Mouse (Mus musculus): ENCODE data around the gene Dnajb3. TPM values are rescaled to one million over a fixed set of nuclear protein-coding genes. Genes with fewer than 3 reads are reported as not detected.
"Not testable (repeated sequence)": the region's sequence is repeated elsewhere in the genome, so short reads cannot be mapped to it uniquely, and the experiment has no call there.

Gene Dnajb3
- polyA plus RNA-seq, 1 experiment from 2014 or later: 13.6 TPM

DNA sequence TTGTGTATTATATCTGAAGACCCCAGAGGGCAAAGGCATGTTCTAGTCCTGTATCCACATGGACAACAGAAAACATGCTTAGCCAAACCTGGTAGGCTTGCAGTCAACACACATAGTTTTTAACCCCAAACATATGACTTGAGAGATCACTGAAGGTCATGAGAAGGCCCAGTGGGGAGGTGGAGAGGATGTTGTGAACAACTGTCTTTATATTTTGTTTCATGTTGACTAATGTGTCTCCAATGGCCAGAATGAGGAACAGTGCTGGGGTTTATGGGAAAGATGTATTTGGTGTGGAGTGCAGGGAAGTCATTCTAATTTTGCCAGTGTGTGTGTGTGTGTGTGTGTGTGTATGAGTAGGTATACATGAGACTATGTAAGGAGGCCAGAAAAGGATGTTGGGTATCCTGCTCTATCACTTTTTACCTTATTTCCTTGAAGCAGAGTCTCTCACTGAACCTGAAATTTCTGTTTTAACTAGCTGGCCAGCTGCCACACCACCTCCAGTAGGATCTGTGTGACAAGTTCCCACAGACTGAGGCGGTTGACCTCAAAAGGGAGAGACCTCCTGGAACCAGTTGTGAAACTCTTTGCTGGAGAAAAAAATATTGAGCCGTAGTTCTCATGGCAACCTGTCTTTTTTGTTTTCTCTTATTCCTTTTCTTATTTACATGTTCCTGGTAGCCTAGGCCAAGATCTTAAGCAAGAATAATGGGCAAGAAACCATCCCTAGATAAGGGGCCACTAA is 18.6 kb upstream of the Dnajb3 start:
- ATAC-seq (replicated peaks; ENCODE audit: low FRiP score, low read depth): no peak
- Histone ChIP-seq H3K9ac (ENCODE audit: low read depth, low read length) (no peak overlapping the region), H3K36me3 (ENCODE audit: insufficient read depth, low read length) (no peaks in the 10 kb centered on the region), H3K4me3 (replicated peaks; ENCODE audit: low read depth, low read length) (no peak overlapping the region), H3K27ac (no peak overlapping the region), H3K4me2 (ENCODE audit: low read length) (no peak overlapping the region), H3K4me1 (replicated peaks; ENCODE audit: insufficient read depth, low read length) (no peaks in the 10 kb centered on the region), H3K9me3 (replicated peaks; ENCODE audit: low read length) (peaks cover 13% of the 10 kb centered on the region; the same call in 1 of the 2 replicates), H3K27me3 (ENCODE audit: insufficient read depth, low read length) (no peaks in the 10 kb centered on the region)
- DNase-seq (ENCODE audit: low spot score): no peak
- WGBS: 68% methylated on average over 2 of the region's 2 CpGs
- no peak for TF ChIP-seq CTCF (IDR thresholded peaks at IDR 0.05; ENCODE audit: low read depth)

DNA sequence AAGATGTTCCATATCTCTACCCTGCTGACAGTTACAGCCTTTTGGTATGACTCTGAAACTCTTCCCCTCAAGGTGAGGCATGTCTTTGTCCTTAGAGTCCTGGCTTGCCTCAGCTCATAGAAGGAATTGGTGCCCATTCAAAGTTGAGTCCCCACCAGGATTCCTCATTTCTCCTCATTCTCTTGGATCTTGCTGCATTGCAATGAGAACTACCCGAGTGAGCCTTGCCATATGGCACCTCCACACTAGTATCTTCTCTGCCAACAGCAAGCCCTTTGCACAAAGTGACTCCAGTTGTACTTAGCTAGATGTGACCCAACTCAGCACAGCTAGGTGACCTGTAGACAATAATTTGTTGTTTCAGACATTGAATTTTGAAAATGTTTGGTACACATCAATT is 18.0 kb upstream of the Dnajb3 start:
- H3K4me3 ChIP-seq (replicated peaks; ENCODE audit: low read depth, low read length): no peak overlapping the region
- no peak overlapping the region for H3K4me2 ChIP-seq (ENCODE audit: low read length)
- ATAC-seq (replicated peaks; ENCODE audit: low FRiP score, low read depth): no peak
- 51% methylated on average over 1 of the region's 1 CpGs for WGBS
- H3K9me3 ChIP-seq (replicated peaks; ENCODE audit: low read length): peaks cover 7% of the 10 kb centered on the region; the same call in 1 of the 2 replicates
- H3K27ac ChIP-seq: no peak overlapping the region
- no peaks in the 10 kb centered on the region for H3K27me3 ChIP-seq (ENCODE audit: insufficient read depth, low read length)
- H3K36me3 ChIP-seq (ENCODE audit: insufficient read depth, low read length): no peaks in the 10 kb centered on the region
- TF ChIP-seq CTCF (IDR thresholded peaks at IDR 0.05; ENCODE audit: low read depth): no peak
- H3K4me1 ChIP-seq (replicated peaks; ENCODE audit: insufficient read depth, low read length): no peaks in the 10 kb centered on the region
- no peak overlapping the region for H3K9ac ChIP-seq (ENCODE audit: low read depth, low read length)
- no peak for DNase-seq (ENCODE audit: low spot score)

DNA sequence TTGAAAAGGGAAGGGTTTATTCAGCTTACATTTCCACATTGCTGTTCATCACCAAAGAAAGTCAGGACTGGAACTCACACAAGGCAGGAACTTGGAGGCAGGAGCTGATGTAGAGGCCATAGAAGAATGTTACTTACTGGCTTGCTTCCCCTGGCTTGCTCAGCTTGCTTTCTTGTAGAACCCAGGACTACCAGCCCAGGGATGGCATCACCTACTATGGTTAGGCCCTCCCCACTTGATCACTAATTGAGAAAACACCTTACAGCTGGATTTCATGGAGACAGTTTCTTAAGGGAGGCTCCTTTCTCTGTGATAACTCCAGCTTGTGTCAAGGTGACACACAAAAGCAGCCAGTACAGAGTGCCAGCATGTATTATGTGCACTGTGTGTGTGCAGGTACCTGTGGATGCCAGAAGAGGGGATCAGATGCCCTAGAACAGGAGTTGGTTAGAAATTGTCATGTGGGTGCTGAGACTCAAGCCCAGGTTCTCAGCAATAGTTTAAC is 17.5 kb upstream of the Dnajb3 start:
- not testable (repeated sequence) for H3K9ac ChIP-seq (ENCODE audit: low read depth, low read length); H3K9me3 ChIP-seq (replicated peaks; ENCODE audit: low read length); H3K36me3 ChIP-seq (ENCODE audit: insufficient read depth, low read length); ATAC-seq (replicated peaks; ENCODE audit: low FRiP score, low read depth); H3K4me1 ChIP-seq (replicated peaks; ENCODE audit: insufficient read depth, low read length); H3K27ac ChIP-seq; H3K27me3 ChIP-seq (ENCODE audit: insufficient read depth, low read length); H3K4me2 ChIP-seq (ENCODE audit: low read length); DNase-seq (ENCODE audit: low spot score); H3K4me3 ChIP-seq (replicated peaks; ENCODE audit: low read depth, low read length)

DNA sequence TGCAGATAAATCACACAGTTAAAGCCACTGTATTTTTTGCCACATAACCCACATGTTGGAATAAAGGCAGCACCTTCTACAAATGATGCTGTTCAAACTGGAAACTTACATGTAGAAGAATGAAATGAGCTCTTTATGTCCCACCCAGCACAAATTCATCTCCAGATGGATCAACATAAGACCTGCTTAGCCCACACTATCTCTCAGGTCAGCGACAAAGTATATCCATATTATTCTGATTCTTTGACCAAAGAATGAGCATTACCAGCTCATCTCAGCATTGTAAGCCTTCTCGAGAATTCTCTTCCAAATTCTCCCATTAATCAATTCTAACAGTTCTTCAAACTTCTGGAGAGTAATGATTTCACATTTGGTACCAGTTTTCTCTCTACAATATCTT is 16.6 kb upstream of the Dnajb3 start:
- H3K9ac ChIP-seq (ENCODE audit: low read depth, low read length): no peak overlapping the region
- no peaks in the 10 kb centered on the region for H3K36me3 ChIP-seq (ENCODE audit: insufficient read depth, low read length)
- H3K4me3 ChIP-seq (replicated peaks; ENCODE audit: low read depth, low read length): no peak overlapping the region
- H3K9me3 ChIP-seq (replicated peaks; ENCODE audit: low read length): peaks cover 5% of the 10 kb centered on the region
- no peak overlapping the region for H3K27ac ChIP-seq
- H3K4me2 ChIP-seq (ENCODE audit: low read length): no peak overlapping the region
- DNase-seq (ENCODE audit: low spot score): no peak
- H3K4me1 ChIP-seq (replicated peaks; ENCODE audit: insufficient read depth, low read length): no peaks in the 10 kb centered on the region
- no peaks in the 10 kb centered on the region for H3K27me3 ChIP-seq (ENCODE audit: insufficient read depth, low read length)
- WGBS: 46% methylated on average over 2 of the region's 2 CpGs
- no peak for ATAC-seq (replicated peaks; ENCODE audit: low FRiP score, low read depth)
- TF ChIP-seq CTCF (IDR thresholded peaks at IDR 0.05; ENCODE audit: low read depth): no peak

DNA sequence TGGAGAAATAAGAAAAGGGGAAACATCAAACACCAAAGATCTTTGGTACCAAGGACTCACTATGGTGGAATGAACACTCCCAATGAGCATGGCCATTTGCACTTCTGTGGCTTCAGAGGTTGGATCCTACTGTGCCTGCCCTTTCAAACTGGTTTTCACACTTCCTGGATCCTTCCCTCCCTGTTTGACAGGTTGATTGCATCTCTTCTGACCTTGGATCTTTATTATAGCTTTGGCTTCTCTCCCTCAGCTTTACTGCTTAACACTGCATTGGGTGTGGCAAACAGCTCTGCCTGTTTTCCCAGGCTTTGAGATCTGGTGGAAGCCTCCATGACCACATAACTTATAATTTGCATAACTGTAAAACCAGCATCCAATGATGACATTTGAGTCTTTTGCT is 14.8 kb upstream of the Dnajb3 start:
- no peak for ATAC-seq (replicated peaks; ENCODE audit: low FRiP score, low read depth)
- no peak overlapping the region for H3K4me3 ChIP-seq (replicated peaks; ENCODE audit: low read depth, low read length)
- no peak for TF ChIP-seq CTCF (IDR thresholded peaks at IDR 0.05; ENCODE audit: low read depth)
- no peaks in the 10 kb centered on the region for H3K4me1 ChIP-seq (replicated peaks; ENCODE audit: insufficient read depth, low read length)
- no peak overlapping the region for H3K4me2 ChIP-seq (ENCODE audit: low read length)
- H3K27ac ChIP-seq: no peak overlapping the region
- H3K9ac ChIP-seq (ENCODE audit: low read depth, low read length): no peak overlapping the region
- no peaks in the 10 kb centered on the region for H3K36me3 ChIP-seq (ENCODE audit: insufficient read depth, low read length)
- no peaks in the 10 kb centered on the region for H3K27me3 ChIP-seq (ENCODE audit: insufficient read depth, low read length)
- no peak for DNase-seq (ENCODE audit: low spot score)
- H3K9me3 ChIP-seq (replicated peaks; ENCODE audit: low read length): peaks cover 18% of the 10 kb centered on the region

DNA sequence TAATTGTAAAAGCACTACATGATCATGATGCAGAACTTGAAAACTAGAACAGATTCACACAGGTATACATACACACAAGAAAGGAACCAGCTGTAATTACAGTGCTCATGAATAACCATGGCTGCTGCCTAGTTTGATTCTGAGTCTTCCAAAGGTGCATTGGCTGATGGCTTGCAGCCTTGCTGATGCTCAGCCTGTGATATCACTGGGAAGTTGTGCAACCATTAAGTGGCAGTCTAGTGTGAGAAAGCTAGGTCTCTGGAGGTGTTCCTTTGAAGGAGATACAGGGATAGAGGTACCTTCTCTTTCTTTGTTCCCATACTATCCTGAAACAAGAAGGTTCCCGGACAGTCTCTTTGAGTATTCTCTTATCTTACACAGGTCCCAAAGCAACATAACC is 13.5 kb upstream of the Dnajb3 start:
- Histone ChIP-seq H3K36me3 (ENCODE audit: insufficient read depth, low read length) (no peaks in the 10 kb centered on the region), H3K4me2 (ENCODE audit: low read length) (no peak overlapping the region), H3K27me3 (ENCODE audit: insufficient read depth, low read length) (no peaks in the 10 kb centered on the region), H3K9ac (ENCODE audit: low read depth, low read length) (no peak overlapping the region), H3K4me3 (replicated peaks; ENCODE audit: low read depth, low read length) (no peak overlapping the region), H3K27ac (no peak overlapping the region), H3K4me1 (replicated peaks; ENCODE audit: insufficient read depth, low read length) (no peaks in the 10 kb centered on the region), H3K9me3 (replicated peaks; ENCODE audit: low read length) (peaks cover 29% of the 10 kb centered on the region)
- DNase-seq (ENCODE audit: low spot score): no peak
- 13% methylated on average over 1 of the region's 1 CpGs for WGBS
- TF ChIP-seq CTCF (IDR thresholded peaks at IDR 0.05; ENCODE audit: low read depth): no peak
- ATAC-seq (replicated peaks; ENCODE audit: low FRiP score, low read depth): no peak

GRCm38 (mm10) chr1:88218591-88218990 is 13.0 kb upstream of the Dnajb3 start:
- ATAC-seq (replicated peaks; ENCODE audit: low FRiP score, low read depth): no peak
- no peak overlapping the region for H3K9ac ChIP-seq (ENCODE audit: low read depth, low read length)
- WGBS: 47% methylated on average over 4 of the region's 4 CpGs
- no peaks in the 10 kb centered on the region for H3K27me3 ChIP-seq (ENCODE audit: insufficient read depth, low read length)
- TF ChIP-seq CTCF (IDR thresholded peaks at IDR 0.05; ENCODE audit: low read depth): no peak
- no peak overlapping the region for H3K4me2 ChIP-seq (ENCODE audit: low read length)
- H3K4me1 ChIP-seq (replicated peaks; ENCODE audit: insufficient read depth, low read length): no peaks in the 10 kb centered on the region
- H3K27ac ChIP-seq: no peak overlapping the region
- no peaks in the 10 kb centered on the region for H3K36me3 ChIP-seq (ENCODE audit: insufficient read depth, low read length)
- DNase-seq (ENCODE audit: low spot score): no peak
- H3K9me3 ChIP-seq (replicated peaks; ENCODE audit: low read length): peaks cover 34% of the 10 kb centered on the region
- H3K4me3 ChIP-seq (replicated peaks; ENCODE audit: low read depth, low read length): no peak overlapping the region

Measured in kidney, postnatal 0 days (tissue).